Mouse (Mus musculus) urinary bladder, postnatal 10 days (tissue): ENCODE data around the gene Rraga.
"Not testable (repeated sequence)": the region's sequence is repeated elsewhere in the genome, so short reads cannot be mapped to it uniquely, and the experiment has no call there.

Experiments
- DNase-seq: peaks from one replicate; pipeline ENCODE4 v3.0.0; 2022; ENCODE audit warnings: low spot score

Rraga gene

GRCm38 (mm10) chr4:86591304-86591703, 15.8 kb downstream of the Rraga start:
- no peak for DNase-seq

GRCm38 (mm10) chr4:86611524-86612288, 36.2 kb downstream of the Rraga start, which contains the start of gene Haus6:
Gene Haus6, minus strand, starts transcription at chr4:86612055.
- peak; percentile 36 for DNase-seq

GRCm38 (mm10) chr4:86612289-86612620, 36.8 kb downstream of the Rraga start:
- no peak for DNase-seq

- no peak for DNase-seq
Measured at GRCm38 (mm10) chr4:86620506-86620905, 45.0 kb downstream of the Rraga start.

- no peak for DNase-seq
Measured at GRCm38 (mm10) chr4:86622116-86622515, 46.6 kb downstream of the Rraga start.

- not testable (repeated sequence) for DNase-seq
Measured at GRCm38 (mm10) chr4:86622532-86622931, 47.1 kb downstream of the Rraga start.

- no peak for DNase-seq
Measured at GRCm38 (mm10) chr4:86625463-86625862, 50.0 kb downstream of the Rraga start.

GRCm38 (mm10) chr4:86626496-86626895, 51.0 kb downstream of the Rraga start:
- DNase-seq = not testable (repeated sequence)
